Mouse (Mus musculus): ENCODE measurements around the gene Tnfrsf13b. TPM values are rescaled to one million over a fixed set of nuclear protein-coding genes. Genes with fewer than 3 reads are reported as not detected.

The Tnfrsf13b gene
- polyA plus RNA-seq (2014; fragmentation: Illumina TruSeq; extraction: RNeasy Lipid Tissue Mini Kit (QIAGEN cat#74804); ENCODE audit: low replicate concordance): 4.5 TPM

GRCm38 (mm10) chr11:61126606-61127355 lies at the start of gene Tnfrsf13b:
Tnfrsf13b (plus strand) TSS chr11:61126755.

GRCm38 (mm10) chr11:61174821-61175658 lies 48.5 kb downstream of the Tnfrsf13b start, which contains the start of gene Usp22:
Usp22 (minus strand) TSS chr11:61175055.

Other genes starting within 250 kb of the Tnfrsf13b start
- gene Tmem11, start 247.5 kb upstream of the Tnfrsf13b start, polyA plus RNA-seq (2014; fragmentation: Illumina TruSeq; extraction: RNeasy Lipid Tissue Mini Kit (QIAGEN cat#74804); ENCODE audit: low replicate concordance): 7.2 TPM
- gene Natd1, start 212.0 kb upstream of the Tnfrsf13b start, polyA plus RNA-seq (2014; fragmentation: Illumina TruSeq; extraction: RNeasy Lipid Tissue Mini Kit (QIAGEN cat#74804); ENCODE audit: low replicate concordance): 0.33 TPM
- 9.4 TPM for gene Map2k3, start 194.7 kb upstream of the Tnfrsf13b start, polyA plus RNA-seq (2014; fragmentation: Illumina TruSeq; extraction: RNeasy Lipid Tissue Mini Kit (QIAGEN cat#74804); ENCODE audit: low replicate concordance)
- gene Kcnj12, start 104.2 kb upstream of the Tnfrsf13b start, polyA plus RNA-seq (2014; fragmentation: Illumina TruSeq; extraction: RNeasy Lipid Tissue Mini Kit (QIAGEN cat#74804); ENCODE audit: low replicate concordance): not detected
- gene Usp22, start 48.3 kb downstream of the Tnfrsf13b start, polyA plus RNA-seq (2014; fragmentation: Illumina TruSeq; extraction: RNeasy Lipid Tissue Mini Kit (QIAGEN cat#74804); ENCODE audit: low replicate concordance): 12.7 TPM
- not detected for gene Aldh3a1, start 80.8 kb downstream of the Tnfrsf13b start, polyA plus RNA-seq (2014; fragmentation: Illumina TruSeq; extraction: RNeasy Lipid Tissue Mini Kit (QIAGEN cat#74804); ENCODE audit: low replicate concordance)
- 169 TPM for gene Aldh3a2, start 140.7 kb downstream of the Tnfrsf13b start, polyA plus RNA-seq (2014; fragmentation: Illumina TruSeq; extraction: RNeasy Lipid Tissue Mini Kit (QIAGEN cat#74804); ENCODE audit: low replicate concordance)
- not detected for gene Slc47a2, start 216.1 kb downstream of the Tnfrsf13b start, polyA plus RNA-seq (2014; fragmentation: Illumina TruSeq; extraction: RNeasy Lipid Tissue Mini Kit (QIAGEN cat#74804); ENCODE audit: low replicate concordance)

Data from small intestine, adult 10 weeks (tissue).